Mouse (Mus musculus) G1E-ER4 (cell line): Measurements from ENCODE around the gene Ccdc62. TPM values are rescaled to one million over a fixed set of nuclear protein-coding genes. Genes with fewer than 3 reads are reported as not detected.

ENCODE experiments used
- GATA1 ChIP-seq: IDR thresholded peaks from one replicate; pipeline ENCODE4 v1.8.0; 2012; ENCODE audit warnings: low read length, inconsistent platforms
- polyA plus RNA-seq: library from polyadenylated mRNA; stranded (reverse); fragments of >175 nt; gene quantifications from 2 replicates; pipeline ENCODE4 v1.2.3, GENCODE M21; 2012

The Ccdc62 gene
- polyA plus RNA-seq, 1 experiment = 6.2 TPM

GRCm38 (mm10) chr5:123985434-123985833, 55.0 kb downstream of the Ccdc62 start:
- TF ChIP-seq GATA1 = no peak

DNA sequence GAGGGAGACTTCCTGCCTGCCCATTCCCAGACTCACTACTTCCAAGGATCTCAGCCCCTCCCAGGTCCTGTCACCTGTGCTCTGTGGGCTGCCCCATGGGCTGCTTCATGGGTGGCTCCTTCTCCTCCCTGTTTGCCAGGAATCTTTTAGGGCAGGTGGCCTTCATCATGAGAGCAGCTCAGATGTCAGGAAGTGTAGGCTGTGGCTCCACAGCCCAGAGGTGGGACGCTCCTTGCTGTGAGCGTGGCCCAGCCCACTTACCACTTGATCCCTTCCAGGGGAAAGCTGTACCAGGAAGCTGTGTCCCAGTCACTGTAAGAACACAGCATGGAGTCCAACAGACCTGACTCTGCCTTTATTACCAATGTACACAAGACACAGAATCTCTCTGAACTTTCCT, 56.4 kb downstream of the Ccdc62 start:
- no peak for TF ChIP-seq GATA1

- no peak for TF ChIP-seq GATA1
These were observed 57.0 kb downstream of the Ccdc62 start for GRCm38 (mm10) chr5:123987511-123987910.

GRCm38 (mm10) chr5:123989941-123990885, 59.7 kb downstream of the Ccdc62 start:
- TF ChIP-seq GATA1 = no peak

GRCm38 (mm10) chr5:123991321-123991720, 60.8 kb downstream of the Ccdc62 start:
- TF ChIP-seq GATA1 = no peak

GRCm38 (mm10) chr5:123992193-123992637, 61.7 kb downstream of the Ccdc62 start:
- no peak for TF ChIP-seq GATA1

- no peak for TF ChIP-seq GATA1
These were observed 62.3 kb downstream of the Ccdc62 start for GRCm38 (mm10) chr5:123992794-123993193.

GRCm38 (mm10) chr5:123993263-123994036, 63.0 kb downstream of the Ccdc62 start:
- TF ChIP-seq GATA1 = no peak

DNA sequence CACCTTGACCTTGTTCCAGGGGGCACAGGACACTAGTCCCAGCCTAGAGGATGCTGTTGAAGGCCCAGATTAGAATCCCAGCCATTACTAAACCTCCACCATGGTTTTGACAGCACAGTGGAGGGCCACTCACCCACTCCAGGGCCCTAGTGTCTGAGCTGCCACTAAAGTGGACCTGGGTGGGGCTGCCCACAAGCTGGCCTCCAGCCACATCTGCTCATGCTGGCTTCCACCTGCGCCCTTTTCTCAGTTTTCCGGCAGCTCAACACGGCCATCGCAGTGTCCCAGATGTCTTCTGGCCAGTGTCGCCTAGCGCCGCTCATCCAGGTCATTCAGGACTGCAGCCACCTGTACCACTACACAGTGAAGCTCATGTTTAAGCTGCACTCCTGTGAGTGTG, 64.0 kb downstream of the Ccdc62 start:
- TF ChIP-seq GATA1 = no peak

DNA sequence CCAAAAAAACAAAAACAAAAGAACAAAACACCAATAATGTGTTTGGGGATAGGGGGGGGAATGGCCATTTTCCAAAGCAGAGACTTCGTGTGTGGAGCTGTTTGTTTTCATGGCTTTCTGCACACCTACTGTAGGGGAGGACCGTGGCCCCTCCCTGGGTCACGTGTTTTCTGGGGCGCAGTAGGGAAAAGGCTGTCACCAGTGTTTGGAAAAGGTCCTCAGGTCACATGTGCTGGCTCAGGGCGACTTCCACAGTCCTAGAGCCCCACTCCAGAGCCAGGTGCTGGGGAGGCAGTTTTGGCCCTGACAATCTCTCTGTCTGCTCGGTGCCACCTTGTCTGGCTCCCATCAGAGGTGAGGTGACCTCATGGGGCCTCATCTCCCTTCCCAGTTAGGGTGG, 64.9 kb downstream of the Ccdc62 start:
- TF ChIP-seq GATA1 = no peak

- no peak for TF ChIP-seq GATA1
These were observed 65.7 kb downstream of the Ccdc62 start for GRCm38 (mm10) chr5:123996194-123996593.

DNA sequence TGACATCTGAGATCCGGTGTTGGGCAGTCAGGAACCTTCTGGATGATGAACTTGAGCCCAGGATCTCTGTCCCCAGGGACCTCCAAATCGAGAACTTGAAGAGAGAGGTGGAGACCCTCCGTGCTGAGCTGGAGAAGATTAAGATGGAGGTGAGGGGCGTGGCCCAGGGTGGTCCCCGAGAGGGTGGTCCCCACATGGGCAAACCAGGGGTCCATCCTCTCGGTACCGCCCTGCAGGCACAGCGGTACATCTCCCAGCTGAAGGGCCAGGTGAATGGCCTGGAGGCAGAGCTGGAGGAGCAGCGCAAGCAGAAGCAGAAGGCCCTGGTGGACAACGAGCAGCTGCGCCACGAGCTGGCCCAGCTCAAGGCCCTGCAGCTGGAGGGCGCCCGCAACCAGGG, 66.2 kb downstream of the Ccdc62 start:
- TF ChIP-seq GATA1 = no peak

GRCm38 (mm10) chr5:123997211-123997751, 66.8 kb downstream of the Ccdc62 start:
- no peak for TF ChIP-seq GATA1

- TF ChIP-seq GATA1 = no peak
These were observed 67.3 kb downstream of the Ccdc62 start for GRCm38 (mm10) chr5:123997811-123998210.

GRCm38 (mm10) chr5:123998370-123998769, 67.9 kb downstream of the Ccdc62 start:
- no peak for TF ChIP-seq GATA1

- no peak for TF ChIP-seq GATA1
These were observed 70.3 kb downstream of the Ccdc62 start for GRCm38 (mm10) chr5:124000824-124001223.

GRCm38 (mm10) chr5:124001274-124001673, 70.8 kb downstream of the Ccdc62 start:
- TF ChIP-seq GATA1 = no peak
